Mouse (Mus musculus) heart, adult 9 months (tissue): ENCODE results near the gene Erc1.

ENCODE experiments used
- DNase-seq, 2 experiments: peaks; one replicate each; pipeline ENCODE4 v3.0.0; 2022; ENCODE audit warnings: low spot score in 2 of 2

The Erc1 gene

DNA sequence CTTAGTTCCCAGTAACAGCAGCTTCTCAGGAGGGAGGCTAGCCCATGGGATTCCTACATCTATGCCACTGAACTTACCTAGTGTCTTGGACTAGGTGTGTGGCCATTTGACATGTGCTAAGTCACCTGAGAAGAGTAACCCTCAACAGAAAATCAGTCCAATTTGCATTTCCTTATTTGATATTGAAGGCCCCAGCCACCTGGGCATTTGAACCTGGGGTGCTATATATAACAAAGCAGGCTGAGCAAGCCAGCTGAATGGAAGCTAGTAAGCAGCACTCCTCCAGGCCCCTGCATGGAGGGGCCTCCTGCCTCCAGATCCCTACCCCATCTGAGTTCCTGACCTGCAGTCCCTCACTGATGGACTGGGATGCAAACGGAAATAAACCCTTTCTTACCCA lies 135.5 kb downstream of the Erc1 start:
- DNase-seq, result no peak

DNA sequence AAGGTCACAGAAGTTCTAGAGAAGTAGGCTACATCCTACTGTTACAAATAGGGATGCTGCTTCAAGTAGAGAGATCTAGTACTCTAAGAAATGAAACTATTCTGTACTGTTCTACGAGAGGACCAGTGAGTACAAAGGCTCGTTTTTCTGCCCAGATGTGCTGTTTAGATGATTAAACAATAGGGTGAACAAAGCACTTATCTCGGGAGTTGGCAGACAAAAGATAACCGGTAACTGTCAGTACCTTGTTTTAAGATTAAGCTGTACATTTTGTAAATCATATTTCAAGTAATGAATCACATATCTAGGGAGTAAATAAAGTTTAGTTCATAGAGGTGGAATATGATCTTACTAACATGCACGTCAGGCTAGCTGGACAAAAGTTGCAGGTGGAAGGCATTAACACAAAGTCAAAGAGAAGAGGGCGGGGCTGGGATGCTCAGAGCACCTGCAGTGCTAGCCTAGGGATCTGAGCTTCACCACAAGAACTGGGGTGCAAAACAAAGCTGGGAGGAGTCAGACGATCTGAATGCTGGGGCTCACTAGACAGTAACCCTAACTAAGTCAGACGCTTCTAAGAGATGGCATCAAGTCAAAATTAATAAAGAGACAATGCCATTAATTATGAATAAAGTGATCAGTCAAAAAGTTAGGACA lies 136.2 kb downstream of the Erc1 start:
- no peak for DNase-seq

DNA sequence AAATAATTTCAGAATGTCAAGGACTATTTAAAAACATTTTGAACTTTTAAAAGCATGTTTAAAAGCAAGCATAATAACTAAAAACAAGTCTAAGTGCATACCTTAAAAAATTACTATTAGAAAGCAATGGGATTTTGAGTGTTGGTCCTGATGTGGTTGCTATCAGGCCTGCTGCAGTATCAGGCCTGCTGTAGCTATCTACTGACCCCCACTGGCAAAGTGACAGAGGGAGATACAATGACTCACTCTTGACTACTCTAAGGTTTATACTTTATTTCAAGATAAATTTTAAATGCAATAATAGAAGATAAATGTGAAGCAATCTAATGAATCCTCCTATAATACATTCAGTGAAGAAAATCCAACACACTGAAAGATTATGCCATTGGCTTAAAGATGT lies 138.4 kb downstream of the Erc1 start:
- DNase-seq, result no peak

GRCm38 (mm10) chr6:119707911-119708310 lies 140.1 kb downstream of the Erc1 start:
- no peak for DNase-seq

GRCm38 (mm10) chr6:119704899-119705298 lies 143.1 kb downstream of the Erc1 start:
- no peak for DNase-seq

DNA sequence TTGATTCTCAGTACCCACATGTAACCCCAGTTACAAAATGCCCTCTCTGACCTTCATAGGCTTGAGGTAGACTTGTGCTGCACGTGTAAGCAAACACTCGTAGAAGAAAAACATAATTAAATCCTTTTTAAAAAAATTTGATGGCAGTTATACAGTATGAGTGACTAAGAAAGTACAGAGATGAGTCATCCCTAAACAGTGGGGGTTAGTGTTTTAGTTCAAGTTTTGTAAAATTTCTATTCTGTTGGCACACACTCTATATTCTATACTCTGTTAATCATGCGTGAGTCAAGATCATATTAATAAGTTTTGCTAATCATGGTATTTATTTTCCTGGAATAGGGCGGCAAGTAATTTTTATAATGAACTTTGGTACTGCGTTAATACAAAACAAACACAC lies 155.2 kb downstream of the Erc1 start:
- DNase-seq, result no peak

GRCm38 (mm10) chr6:119686470-119686869 lies 161.5 kb downstream of the Erc1 start:
- DNase-seq, result no peak

DNA sequence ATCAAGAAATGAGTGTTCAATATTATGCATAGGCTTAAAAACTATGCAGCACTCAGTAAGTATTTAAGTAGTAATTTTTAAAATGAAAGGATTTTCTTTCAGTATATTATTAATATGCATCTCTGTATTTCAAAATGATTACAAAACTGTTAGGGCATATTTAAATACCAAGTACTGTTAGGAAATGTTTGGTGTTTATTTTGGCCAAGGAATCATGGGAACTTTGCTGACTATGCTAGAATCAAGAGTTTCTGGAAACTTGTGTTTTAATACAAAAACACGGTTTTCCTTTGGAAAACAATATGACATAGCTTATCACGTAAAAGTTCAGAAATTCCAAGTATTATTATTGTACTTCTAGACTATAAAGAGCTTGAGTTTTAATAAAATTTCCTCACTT lies 167.2 kb downstream of the Erc1 start:
- DNase-seq, result no peak

DNA sequence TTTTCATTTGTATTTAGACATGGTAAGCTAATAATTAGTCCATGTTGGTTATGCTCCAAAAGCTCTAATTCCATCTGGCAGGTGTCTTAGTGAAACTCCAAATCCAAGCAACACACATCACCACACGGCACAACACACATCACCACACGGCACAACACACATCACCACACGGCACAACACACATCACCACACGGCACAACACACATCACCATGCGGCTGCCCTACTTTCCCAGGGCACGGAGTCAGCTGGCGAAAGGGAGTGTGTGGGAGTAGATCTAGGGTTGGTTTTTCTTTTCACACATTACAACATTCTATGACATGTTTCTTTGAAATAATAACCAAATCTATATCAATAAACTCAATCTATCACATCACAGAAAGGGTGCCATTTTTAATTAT lies 173.2 kb downstream of the Erc1 start:
- no peak for DNase-seq

DNA sequence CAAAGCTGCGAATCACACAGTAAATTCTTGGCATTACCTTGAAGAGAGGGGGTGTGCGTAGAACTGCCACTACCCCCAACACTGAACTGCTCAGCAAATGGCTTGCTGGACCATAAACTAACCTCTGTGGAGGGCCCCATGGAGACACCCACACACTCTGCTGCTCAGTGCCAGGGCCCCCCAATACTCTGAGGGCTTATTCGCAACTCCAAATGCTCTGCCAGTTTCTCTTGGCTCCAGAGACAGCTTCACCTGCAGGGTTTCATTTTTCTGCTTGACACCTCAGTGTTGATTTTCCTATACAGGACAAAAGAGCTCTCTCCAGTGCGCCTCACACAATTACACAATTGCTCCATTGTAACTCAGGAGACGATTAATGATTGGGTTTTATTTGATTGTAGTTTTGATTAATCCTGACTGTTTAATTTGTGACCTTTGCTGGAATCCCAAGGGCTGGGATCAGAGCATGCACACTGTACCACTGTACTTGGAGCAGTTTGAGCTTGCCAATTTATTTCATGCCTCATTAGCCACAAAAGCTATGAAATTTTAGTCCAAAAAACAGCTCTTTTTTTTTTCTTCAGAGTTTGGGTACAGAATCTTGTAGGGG lies 173.7 kb downstream of the Erc1 start:
- no peak for DNase-seq

- no peak for DNase-seq
Measured at GRCm38 (mm10) chr6:119669746-119670145, 178.2 kb downstream of the Erc1 start.

DNA sequence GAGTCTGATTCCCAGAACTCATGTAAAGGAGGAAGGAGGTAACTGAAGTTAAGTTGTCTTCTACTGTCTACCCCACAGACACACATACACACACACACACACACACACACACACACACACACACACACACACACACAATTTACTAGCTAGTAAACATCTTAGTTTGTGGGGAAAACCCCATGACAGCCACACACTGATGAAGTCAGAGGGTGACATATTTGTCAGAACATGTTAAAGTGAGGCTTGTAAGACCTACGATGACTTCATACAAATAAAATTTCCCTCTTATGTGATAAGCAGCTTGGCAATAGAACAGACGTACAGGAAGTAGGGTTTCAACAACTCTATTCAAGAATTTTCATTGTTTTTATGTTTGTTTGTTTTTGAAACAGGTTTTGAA lies 185.0 kb downstream of the Erc1 start:
- no peak for DNase-seq

GRCm38 (mm10) chr6:119661081-119661493 lies 186.9 kb downstream of the Erc1 start:
- DNase-seq, result no peak

- DNase-seq, result no peak
Measured at GRCm38 (mm10) chr6:119658441-119658840, 189.5 kb downstream of the Erc1 start.

- no peak for DNase-seq
Measured at GRCm38 (mm10) chr6:119657418-119658178, 190.4 kb downstream of the Erc1 start.

GRCm38 (mm10) chr6:119654777-119655176 lies 193.2 kb downstream of the Erc1 start:
- DNase-seq, result peak; percentile 48 to 49

DNA sequence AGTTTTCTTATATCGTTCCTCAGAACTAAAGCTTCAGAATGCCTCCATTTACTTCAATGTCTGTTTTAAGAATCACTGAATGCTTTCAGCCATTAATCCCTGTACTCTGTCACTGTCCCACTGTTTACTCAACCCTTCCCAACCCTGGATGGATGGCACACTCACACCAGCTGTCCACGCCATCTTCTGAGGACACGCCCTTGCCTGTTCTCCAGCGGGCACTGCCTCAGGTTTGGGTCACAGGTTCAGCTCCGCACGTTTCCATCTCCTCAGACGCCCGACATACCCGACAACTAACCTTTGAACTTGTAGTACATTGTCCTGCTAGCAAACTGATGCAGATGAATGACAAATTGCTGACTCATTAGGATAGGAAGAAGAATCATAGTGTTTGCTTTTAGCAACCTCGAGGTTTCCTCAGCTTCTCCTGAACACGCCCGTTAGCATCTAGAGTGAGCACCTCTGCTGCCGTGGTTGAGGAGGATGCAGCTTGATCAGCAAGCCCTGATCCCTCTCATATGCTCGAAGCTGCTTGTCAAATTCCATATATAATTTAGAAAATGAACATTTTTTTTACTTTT lies 204.0 kb downstream of the Erc1 start:
- no peak for DNase-seq

GRCm38 (mm10) chr6:119643178-119643728 lies 204.7 kb downstream of the Erc1 start:
- no peak for DNase-seq

DNA sequence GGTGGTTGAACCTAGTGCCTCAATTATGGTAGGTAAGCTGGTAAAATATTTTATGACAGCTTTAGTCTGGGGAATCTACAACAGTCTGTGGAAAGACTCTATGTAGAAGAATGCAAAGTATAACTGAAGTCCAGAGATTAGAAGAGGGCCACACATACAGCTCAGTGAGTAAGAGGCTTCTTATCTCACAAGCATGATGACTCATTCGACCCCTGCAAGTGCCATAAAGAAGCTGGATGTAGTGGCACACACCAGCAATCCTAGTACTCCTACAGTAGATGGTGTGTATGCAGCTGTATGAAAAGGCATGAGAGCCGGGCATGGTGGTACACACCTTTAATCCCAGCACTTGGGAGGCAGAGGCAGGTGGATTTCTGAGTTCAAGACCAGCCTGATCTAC lies 205.2 kb downstream of the Erc1 start:
- no peak for DNase-seq

DNA sequence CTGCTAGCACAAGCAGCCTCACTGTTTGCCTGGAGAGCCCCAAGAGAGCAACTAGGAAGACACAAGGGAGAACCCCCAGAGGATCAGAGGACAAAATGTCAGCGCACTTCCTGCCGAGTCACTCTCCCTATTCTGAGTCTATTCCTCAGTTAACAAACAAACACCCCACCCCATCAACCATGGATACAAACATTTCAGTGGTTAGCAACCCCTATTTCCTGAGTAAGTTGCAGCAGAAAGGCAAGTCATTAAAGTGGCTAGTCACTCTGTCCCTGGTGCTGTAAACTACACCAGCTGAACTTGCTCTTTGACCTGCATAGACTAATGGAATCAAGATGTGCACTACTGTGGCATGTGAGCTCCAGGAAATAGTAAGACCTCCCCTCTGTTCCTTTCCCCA lies 212.3 kb downstream of the Erc1 start:
- peak; percentile 59 to 65 for DNase-seq

DNA sequence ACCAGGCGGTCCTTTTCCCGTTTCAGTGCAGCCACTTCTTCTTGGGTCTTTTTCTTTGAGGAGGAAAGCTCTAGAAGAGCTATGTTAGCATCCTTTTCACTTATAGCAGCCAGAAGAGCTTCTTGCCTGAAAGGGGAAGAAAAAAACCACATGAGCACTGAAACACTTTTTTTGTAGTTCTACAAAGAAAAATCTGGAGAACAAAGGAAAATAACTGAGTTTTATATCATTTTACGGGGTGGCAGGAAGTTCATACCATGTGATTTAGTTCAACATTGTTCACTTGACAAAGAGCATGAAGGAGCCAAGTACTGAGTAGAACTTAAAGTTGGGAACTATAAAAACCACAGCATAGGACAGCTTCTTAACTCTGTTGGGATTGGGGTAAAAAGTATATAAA lies 217.3 kb downstream of the Erc1 start:
- DNase-seq, result no peak

DNA sequence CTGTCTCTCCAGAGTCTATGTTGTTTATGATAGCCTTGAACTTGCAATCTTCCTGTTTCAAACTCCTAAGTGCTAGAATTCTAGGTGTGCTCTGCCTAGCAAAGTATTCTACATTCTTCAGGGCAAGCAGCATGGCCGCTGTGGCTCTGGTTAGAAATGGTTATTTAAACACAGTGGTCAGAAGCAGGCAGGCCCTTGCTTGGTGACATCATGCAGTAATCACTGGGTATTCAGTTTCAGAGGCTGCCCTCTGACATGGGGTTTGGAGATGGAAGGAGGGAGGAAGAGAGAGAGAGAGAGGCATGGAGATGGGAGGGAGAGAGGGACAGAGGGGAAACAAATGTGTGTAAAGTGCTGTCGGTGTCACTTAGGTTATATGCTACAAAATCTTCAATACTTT lies 246.6 kb downstream of the Erc1 start:
- DNase-seq, result no peak
